Mouse (Mus musculus) forebrain, embryonic 15.5 days (tissue): ENCODE data around the gene Jund. TPM values are rescaled to one million over a fixed set of nuclear protein-coding genes. Genes with fewer than 3 reads are reported as not detected.

Experiments used
- polyA plus RNA-seq: library from polyadenylated mRNA; unstranded; fragments of >200 nt; fragmentation: Nextera tagmentation; extraction: Ambion mirVana; gene quantifications from 2 replicates; pipeline ENCODE4 v1.2.1, GENCODE M21; 2015

Gene Jund
- polyA plus RNA-seq, 1 experiment from 2014 or later, result 96.0 TPM

Other genes with a start within 250 kb of the Jund start
- 19.3 and 21.4 TPM in 2 replicates for gene Klhl26, start 222.0 kb upstream of the Jund start, polyA plus RNA-seq
- 70.2 and 75.0 TPM in 2 replicates for gene Tmem59l, start 211.6 kb upstream of the Jund start, polyA plus RNA-seq
- gene Crlf1, start 205.8 kb upstream of the Jund start, polyA plus RNA-seq, result 4.3 and 5.3 TPM in 2 replicates
- gene Rex1bd, start 192.2 kb upstream of the Jund start, polyA plus RNA-seq, result 164 and 176 TPM in 2 replicates
- gene Uba52, start 188.1 kb upstream of the Jund start, polyA plus RNA-seq, result 724 and 839 TPM in 2 replicates
- gene Fkbp8, start 171.2 kb upstream of the Jund start, polyA plus RNA-seq, result 433 and 440 TPM in 2 replicates
- gene Kxd1, start 171.0 kb upstream of the Jund start, polyA plus RNA-seq, result 49.8 and 50.2 TPM in 2 replicates
- gene Ell, start 159.5 kb upstream of the Jund start, polyA plus RNA-seq, result 17.4 and 19.2 TPM in 2 replicates
- 116 TPM in 2 replicates for gene Isyna1, start 104.6 kb upstream of the Jund start, polyA plus RNA-seq
- 114 TPM in 2 replicates for gene Ssbp4, start 90.1 kb upstream of the Jund start, polyA plus RNA-seq
- gene Lrrc25, start 82.8 kb upstream of the Jund start, polyA plus RNA-seq, result 0.74 and 1.3 TPM in 2 replicates
- gene Gdf15, start 66.5 kb upstream of the Jund start, polyA plus RNA-seq, result not detected in 2 replicates
- gene Pgpep1, start 38.6 kb upstream of the Jund start, polyA plus RNA-seq, result 63.6 and 70.2 TPM in 2 replicates
- gene Lsm4, start 25.7 kb upstream of the Jund start, polyA plus RNA-seq, result 211 and 228 TPM in 2 replicates
- 0.13 and 0.14 TPM in 2 replicates for gene Iqcn, start 4.5 kb downstream of the Jund start, polyA plus RNA-seq
- gene Gm3336, start 19.6 kb downstream of the Jund start, polyA plus RNA-seq, result not detected in 2 replicates
- gene Pde4c, start 24.8 kb downstream of the Jund start, polyA plus RNA-seq, result 0.13 and 0.22 TPM in 2 replicates
- gene Rab3a, start 55.7 kb downstream of the Jund start, polyA plus RNA-seq, result 319 and 328 TPM in 2 replicates
- 51.5 and 57.7 TPM in 2 replicates for gene Mpv17l2, start 62.0 kb downstream of the Jund start, polyA plus RNA-seq
- 126 and 127 TPM in 2 replicates for gene Pik3r2, start 77.8 kb downstream of the Jund start, polyA plus RNA-seq
- 24.6 and 25.0 TPM in 2 replicates for gene Mast3, start 106.1 kb downstream of the Jund start, polyA plus RNA-seq
- 0.08 and 0.18 TPM in 2 replicates for gene Il12rb1, start 109.5 kb downstream of the Jund start, polyA plus RNA-seq
- gene Arrdc2, start 140.8 kb downstream of the Jund start, polyA plus RNA-seq, result 9.0 and 9.6 TPM in 2 replicates
- 12.4 and 14.3 TPM in 2 replicates for gene Kcnn1, start 164.3 kb downstream of the Jund start, polyA plus RNA-seq
- gene Ccdc124, start 175.0 kb downstream of the Jund start, polyA plus RNA-seq, result 160 and 166 TPM in 2 replicates
- 1.4 and 1.6 TPM in 2 replicates for gene Slc5a5, start 193.8 kb downstream of the Jund start, polyA plus RNA-seq
- gene Rpl18a, start 198.5 kb downstream of the Jund start, polyA plus RNA-seq, result 2,771 and 2,787 TPM in 2 replicates
- 60.1 and 62.0 TPM in 2 replicates for gene Map1s, start 207.0 kb downstream of the Jund start, polyA plus RNA-seq